Mouse (Mus musculus) E14TG2a.4 (cell line): ENCODE measurements around the gene Chkb.
"Not testable (repeated sequence)": the region's sequence is repeated elsewhere in the genome, so short reads cannot be mapped to it uniquely, and the experiment has no call there.

Experiments used
- H3K27me3 ChIP-seq: 2 replicates; pipeline ENCODE4 v1.6.1; 2014; ENCODE audit warnings: low read length, control low read depth; ENCODE audit not compliant: insufficient read depth
- H3K36me3 ChIP-seq: 2 replicates; pipeline ENCODE4 v1.6.1; 2014; ENCODE audit warnings: low read length, control low read depth; ENCODE audit not compliant: insufficient read depth
- H3K4me1 ChIP-seq: replicated peaks from 2 replicates; pipeline ENCODE4 v1.6.1; 2014; ENCODE audit warnings: low read depth, low read length, control low read depth
- H3K4me3 ChIP-seq: replicated peaks from 2 replicates; pipeline ENCODE4 v1.5.1; 2014; ENCODE audit warnings: mild to moderate bottlenecking, low read length
- H3K9me3 ChIP-seq: 2 replicates; pipeline ENCODE4 v1.6.1; 2014; ENCODE audit warnings: low read length, control low read depth
- CTCF ChIP-seq: conservative IDR thresholded peaks from 2 replicates; pipeline ENCODE4 v1.5.1; 2014; ENCODE audit warnings: low read length
- NANOG ChIP-seq: IDR thresholded peaks from 2 replicates; pipeline ENCODE4 v1.6.1; 2014; ENCODE audit warnings: borderline replicate concordance, low read length, mixed read lengths
- POU5F1 ChIP-seq: IDR thresholded peaks from 2 replicates; pipeline ENCODE4 v1.6.1; 2014; ENCODE audit warnings: low read length, borderline replicate concordance

The Chkb gene

DNA sequence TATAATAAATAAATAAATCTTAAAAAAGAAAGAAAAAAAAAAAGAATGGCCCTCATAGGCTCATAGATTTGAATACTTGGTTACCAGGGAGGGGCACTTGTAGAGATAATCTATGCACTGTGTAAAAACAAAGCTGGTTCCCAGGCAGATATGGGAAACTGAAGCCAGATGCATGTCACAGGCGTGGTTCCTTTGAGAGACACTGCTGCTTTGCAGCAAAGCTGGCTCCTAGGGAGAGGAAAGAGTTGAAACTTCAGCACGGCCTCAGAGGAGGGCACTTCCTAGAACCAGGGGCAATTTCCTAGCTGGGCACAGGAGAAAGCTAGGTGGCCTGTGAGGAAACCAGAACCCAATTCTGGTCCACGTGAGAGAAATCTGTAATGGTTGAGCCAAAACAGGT is 4.4 kb upstream of the Chkb start:
- peaks cover 13% of the 10 kb centered on the region for H3K27me3 ChIP-seq
- H3K4me1 ChIP-seq: peaks cover 20% of the 10 kb centered on the region
- TF ChIP-seq POU5F1 (no peak), CTCF (no peak), NANOG (no peak)
- no peak overlapping the region for H3K4me3 ChIP-seq
- H3K36me3 ChIP-seq: no peaks in the 10 kb centered on the region
- H3K9me3 ChIP-seq: no peaks in the 10 kb centered on the region

DNA sequence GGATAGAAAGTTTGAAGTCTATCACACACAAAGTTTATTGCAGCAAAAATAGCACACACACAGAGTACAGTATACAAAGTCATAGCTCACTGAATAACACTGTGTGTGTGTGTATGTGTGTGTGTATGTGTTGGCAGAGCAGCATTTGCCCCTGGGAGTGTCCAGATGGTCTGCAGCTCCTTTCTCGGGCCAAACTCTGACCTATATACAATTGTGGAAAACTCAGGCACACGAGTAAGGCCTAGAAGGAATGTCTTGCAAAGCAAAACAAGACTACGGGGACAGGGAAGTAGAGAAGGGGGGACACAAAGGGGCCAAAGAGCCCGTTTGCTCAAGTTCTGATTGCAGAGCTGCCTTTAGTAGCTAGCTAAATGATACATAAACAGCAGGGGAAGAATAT is 3.2 kb upstream of the Chkb start:
- H3K27me3 ChIP-seq: peaks cover 5% of the 10 kb centered on the region
- TF ChIP-seq POU5F1: no peak
- TF ChIP-seq CTCF: no peak
- no peak overlapping the region for H3K4me3 ChIP-seq
- H3K9me3 ChIP-seq: no peaks in the 10 kb centered on the region
- peaks cover 31% of the 10 kb centered on the region for H3K4me1 ChIP-seq
- peaks cover 3% of the 10 kb centered on the region for H3K36me3 ChIP-seq

DNA sequence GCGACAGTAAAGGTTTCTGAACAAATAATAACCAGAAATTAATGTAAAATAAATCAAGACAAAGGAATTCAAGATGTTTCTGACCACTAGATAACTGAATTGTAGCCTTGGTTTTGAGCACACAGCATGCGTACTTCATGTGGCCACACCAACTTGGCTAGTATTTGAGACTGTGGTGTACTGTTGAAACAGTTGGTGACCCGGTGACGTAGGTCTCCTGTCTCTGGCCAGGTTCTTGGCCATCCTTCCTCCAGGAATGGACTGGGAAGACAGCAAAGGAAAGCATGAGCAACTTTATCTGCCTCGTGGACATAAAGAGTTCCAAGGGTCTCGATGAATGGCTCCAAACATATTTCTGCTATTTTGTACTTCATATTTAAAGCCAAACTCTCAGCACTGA is 2.1 kb upstream of the Chkb start:
- Histone ChIP-seq H3K9me3 (no peaks in the 10 kb centered on the region), H3K4me1 (peaks cover 37% of the 10 kb centered on the region), H3K27me3 (peaks cover 5% of the 10 kb centered on the region), H3K4me3 (no peak overlapping the region), H3K36me3 (peaks cover 14% of the 10 kb centered on the region)
- no peak for TF ChIP-seq POU5F1
- TF ChIP-seq CTCF: no peak
- no peak for TF ChIP-seq NANOG

DNA sequence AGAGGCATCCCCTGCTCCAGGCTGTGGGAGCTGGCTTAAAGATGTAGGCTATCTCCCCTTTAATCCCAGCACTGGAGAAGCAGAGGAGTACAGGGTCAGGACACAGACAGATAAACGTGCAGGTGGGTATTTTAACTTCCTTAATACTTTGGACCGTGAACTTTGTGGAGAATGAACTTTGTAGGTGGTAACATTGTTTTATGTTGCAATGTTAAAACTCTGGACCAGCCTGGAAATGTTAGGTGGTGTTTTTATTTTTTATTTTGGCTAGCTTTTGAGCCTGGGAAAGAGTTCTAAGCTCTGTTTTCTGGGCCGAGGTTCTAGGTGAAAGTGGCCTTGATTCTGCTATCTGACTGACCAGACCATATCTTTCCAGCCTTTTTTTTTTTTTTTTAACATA is 1.6 kb upstream of the Chkb start:
- TF ChIP-seq CTCF (no peak), POU5F1 (no peak), NANOG (no peak)
- H3K36me3 ChIP-seq: peaks cover 20% of the 10 kb centered on the region
- no peaks in the 10 kb centered on the region for H3K9me3 ChIP-seq
- peaks cover 5% of the 10 kb centered on the region for H3K27me3 ChIP-seq
- H3K4me3 ChIP-seq: no peak overlapping the region
- H3K4me1 ChIP-seq: peaks cover 42% of the 10 kb centered on the region

DNA sequence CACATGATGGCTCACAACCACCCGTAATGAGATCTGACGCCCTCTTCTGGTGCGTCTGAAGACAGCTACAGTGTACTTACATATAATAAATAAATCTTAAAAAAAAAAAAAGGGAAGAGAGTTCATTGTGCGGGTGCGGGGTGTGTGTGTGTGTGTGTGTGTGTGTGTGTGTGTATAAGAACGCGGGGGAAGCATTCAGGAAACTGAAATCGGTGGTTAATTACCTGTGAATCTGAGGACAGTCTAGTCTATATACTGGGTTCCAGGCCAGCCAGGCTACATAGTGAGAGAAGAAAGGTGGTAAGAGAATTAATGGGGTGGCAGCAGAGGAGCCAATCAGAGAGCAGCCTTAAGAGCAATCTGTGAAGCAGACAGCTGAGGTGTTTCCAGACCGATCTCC is 1.1 kb upstream of the Chkb start:
- Histone ChIP-seq H3K4me1 (peaks cover 47% of the 10 kb centered on the region), H3K36me3 (peaks cover 22% of the 10 kb centered on the region)
- H3K27me3 ChIP-seq, H3K9me3 ChIP-seq, H3K4me3 ChIP-seq: not testable (repeated sequence)

DNA sequence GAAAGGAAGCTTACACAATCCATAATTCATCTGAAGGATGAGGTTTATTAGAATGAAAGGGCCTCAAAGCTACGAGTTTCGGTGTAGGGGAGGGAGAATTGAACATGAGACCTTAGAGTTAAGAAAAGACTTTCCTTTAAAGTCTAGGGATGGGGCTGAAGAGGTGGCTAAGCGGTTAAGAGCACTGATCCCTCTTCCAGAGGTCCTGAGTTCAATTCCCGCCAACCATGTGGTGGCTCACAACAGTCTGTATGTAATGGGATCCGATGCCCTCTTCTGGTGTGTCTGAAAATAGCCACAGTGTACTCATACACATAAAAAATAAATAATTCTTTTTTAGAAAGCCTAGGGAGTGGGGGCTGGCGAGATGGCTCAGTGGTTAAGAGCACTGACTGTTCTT is 633 bp upstream of the Chkb start:
- peaks cover 52% of the 10 kb centered on the region for H3K4me1 ChIP-seq
- no peak for TF ChIP-seq POU5F1
- no peak for TF ChIP-seq NANOG
- TF ChIP-seq CTCF: no peak

DNA sequence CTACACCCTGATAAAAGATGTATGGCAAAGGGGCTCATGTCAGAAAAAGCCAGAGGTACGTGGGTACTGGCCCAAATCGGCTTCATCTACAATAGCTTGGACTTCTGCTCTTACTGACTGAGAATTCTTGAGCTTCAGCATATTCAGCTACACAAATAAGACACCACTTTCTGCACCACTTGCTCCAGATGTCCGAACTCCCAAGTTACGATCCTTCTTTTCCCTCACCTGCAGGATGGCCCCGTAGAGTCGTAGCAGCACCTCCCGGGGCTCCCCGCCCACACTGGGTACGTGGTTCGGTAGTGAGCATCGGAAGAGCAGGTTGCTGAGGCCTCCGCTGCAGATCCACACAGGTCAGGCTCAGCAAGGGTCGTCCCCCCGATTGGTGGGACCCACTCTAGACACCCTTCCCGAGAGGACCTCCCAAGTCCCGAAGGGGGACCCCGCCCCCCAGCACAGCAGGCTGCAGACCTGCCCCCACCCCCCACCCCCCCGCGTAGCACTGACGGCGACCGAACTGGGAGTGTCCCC is 822 bp downstream of the Chkb start:
- Histone ChIP-seq H3K27me3 (peaks cover 10% of the 10 kb centered on the region; the same call in 1 of the 2 replicates), H3K4me1 (peaks cover 54% of the 10 kb centered on the region)
- TF ChIP-seq POU5F1: no peak
- no peak for TF ChIP-seq CTCF
- no peak for TF ChIP-seq NANOG

More for the DNA sequence above, 633 bp upstream of the Chkb start:
- Histone ChIP-seq H3K9me3 (no peaks in the 10 kb centered on the region), H3K27me3 (peaks cover 5% of the 10 kb centered on the region; the same call in 1 of the 2 replicates), H3K4me3 (peak overlapping the region; percentile 92), H3K36me3 (peaks cover 22% of the 10 kb centered on the region)

DNA sequence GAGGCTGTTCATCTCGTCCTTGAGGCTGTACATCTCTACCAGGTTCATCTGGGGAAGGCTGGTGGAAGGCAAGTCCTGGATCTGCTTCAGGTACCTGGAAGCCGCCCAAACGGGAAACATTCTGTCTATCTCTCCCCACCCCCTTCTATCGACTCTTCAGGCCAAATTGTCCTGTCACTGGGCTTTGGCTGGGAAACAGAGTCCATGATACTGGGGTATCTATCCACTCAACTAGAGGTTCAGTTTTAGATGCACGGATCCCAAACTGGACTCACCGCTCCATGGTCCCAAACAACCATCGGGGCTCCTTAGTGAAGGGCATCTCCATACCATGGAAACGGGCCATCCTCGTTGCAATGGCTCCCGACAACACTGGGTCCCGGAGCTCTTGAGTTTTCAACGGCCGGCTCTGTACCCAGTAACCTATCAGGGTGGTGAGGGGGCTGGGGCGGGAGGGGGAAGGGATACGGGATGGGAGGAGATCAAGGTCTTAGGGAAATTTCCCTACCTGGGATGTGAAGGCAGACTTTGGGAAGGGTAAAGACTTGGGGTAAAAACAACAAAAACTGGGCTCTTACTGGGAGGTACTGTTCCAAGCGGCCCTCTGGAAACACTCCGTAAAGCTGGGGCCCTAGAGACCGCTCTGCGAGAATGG is 1.4 kb downstream of the Chkb start:
- TF ChIP-seq CTCF: no peak
- no peaks in the 10 kb centered on the region for H3K9me3 ChIP-seq
- H3K27me3 ChIP-seq: peaks cover 16% of the 10 kb centered on the region; the same call in 1 of the 2 replicates
- peak overlapping the region; percentile 92 for H3K4me3 ChIP-seq
- peaks cover 52% of the 10 kb centered on the region for H3K4me1 ChIP-seq
- H3K36me3 ChIP-seq: peaks cover 22% of the 10 kb centered on the region

More for the DNA sequence above, 822 bp downstream of the Chkb start:
- Histone ChIP-seq H3K36me3 (peaks cover 22% of the 10 kb centered on the region), H3K9me3 (no peaks in the 10 kb centered on the region), H3K4me3 (peak overlapping the region; percentile 92)

DNA sequence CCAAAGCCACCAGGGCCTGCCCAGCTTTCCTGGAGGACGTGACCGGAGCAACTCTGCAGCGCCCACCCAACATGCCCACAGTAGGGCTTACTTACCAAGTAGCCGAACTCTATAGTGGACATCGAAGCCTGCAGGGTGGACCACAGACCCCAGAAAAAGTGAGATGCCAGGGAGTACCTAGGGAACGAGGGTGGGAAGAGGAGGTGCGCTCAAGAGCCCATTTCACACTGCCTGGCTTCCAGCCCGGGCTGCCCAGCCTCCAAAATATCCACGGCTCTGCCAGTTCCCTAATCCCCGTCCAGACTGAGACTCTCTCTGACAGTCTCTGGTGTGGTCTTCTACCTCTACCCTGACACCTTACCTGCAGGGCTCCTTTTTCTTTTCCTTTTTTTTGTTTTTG is 3.0 kb downstream of the Chkb start:
- H3K9me3 ChIP-seq: no peaks in the 10 kb centered on the region
- peaks cover 18% of the 10 kb centered on the region; the same call in 1 of the 2 replicates for H3K27me3 ChIP-seq
- H3K4me3 ChIP-seq: peak overlapping the region; percentile 17; the same call in 1 of the 2 replicates
- peaks cover 52% of the 10 kb centered on the region for H3K4me1 ChIP-seq
- peaks cover 22% of the 10 kb centered on the region for H3K36me3 ChIP-seq
- TF ChIP-seq NANOG (no peak), CTCF (no peak), POU5F1 (no peak)
